Mouse (Mus musculus) cerebellum, adult 18-20 months (tissue): Measurements from ENCODE around the gene Rusc2.

Experiments used
- DNase-seq, 2 experiments: peaks; one replicate each; pipeline ENCODE4 v3.0.0; 2021

Gene Rusc2

DNA sequence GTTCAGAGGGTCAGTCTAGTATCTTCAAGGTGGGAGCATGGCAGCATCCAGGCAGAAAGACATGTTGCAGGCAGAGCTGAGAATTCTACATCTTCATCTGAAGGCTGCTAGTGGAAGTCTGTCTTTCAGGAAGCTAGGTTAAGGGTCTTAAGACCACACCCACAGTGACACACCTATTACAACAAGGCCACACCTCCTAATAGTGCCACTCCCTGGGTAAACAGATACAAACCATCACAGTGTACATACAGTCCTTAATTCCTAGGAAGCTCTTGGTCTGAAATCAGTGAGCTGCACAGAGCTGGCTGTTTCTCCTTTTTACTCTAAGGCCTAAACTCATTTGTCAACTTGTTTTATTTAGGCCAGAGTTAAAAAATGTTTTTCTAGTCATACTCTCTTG, 5.2 kb downstream of the Rusc2 start:
- DNase-seq: no peak

- no peak for DNase-seq
Measured at GRCm38 (mm10) chr4:43389390-43389789, 7.6 kb downstream of the Rusc2 start.

DNA sequence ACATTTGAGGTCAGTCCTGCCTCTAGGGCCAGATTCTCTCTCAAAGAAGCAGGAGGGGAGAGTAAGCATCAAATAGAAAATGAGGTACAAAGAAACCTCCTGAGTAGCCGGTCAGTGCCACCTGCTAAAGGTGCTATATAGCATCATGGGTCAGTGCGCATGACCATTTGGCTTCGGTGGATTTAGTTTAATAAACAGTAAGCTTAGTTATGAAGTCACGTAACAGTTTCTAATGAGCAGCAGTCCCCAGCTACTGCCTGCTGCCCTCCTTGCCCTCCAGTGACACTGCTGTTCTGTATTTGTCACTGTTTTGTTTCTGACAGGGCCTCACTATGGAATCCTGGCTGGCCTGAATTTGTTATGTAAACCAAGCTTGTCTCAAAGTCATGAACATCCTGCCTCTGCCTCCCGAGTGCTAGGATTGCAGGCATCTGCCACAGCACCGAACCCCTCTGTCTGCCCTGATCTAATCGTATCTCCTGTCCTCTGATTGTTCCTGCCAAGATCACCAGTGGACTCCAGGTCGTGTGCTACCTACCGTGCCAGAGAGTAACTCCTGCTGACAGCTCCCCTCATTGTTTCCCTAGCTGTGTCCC, 8.2 kb downstream of the Rusc2 start:
- DNase-seq: peak; percentile 26 to 41

GRCm38 (mm10) chr4:43391521-43392050, 9.8 kb downstream of the Rusc2 start:
- DNase-seq: no peak

DNA sequence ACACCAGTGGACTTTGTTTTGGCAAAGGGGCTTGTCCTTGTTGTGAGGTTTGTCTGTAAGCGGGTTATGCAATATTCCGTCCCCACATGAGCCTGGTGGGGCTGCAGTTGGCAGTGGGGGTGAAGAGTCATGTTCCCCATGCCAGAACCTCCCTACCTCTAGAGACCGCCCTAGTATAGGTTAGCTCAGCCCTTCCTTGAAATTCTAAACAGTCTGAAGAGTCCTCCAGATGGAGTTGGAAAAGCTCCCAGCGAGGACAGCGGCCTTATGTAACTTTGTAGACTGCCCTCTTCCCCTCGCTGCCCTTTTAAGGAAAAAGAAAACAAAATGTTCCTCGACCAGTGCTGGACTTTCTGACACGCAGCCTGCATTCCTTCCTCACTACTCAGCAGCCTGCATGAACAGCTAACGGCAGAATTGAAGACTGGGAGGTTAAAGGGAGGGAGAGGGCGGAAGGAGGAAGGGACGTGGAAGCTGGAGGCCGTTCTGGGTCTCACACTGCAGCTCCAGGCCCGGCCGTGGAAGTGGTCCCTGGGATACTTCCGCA, 12.6 kb downstream of the Rusc2 start:
- DNase-seq: peak; percentile 69 to 73

DNA sequence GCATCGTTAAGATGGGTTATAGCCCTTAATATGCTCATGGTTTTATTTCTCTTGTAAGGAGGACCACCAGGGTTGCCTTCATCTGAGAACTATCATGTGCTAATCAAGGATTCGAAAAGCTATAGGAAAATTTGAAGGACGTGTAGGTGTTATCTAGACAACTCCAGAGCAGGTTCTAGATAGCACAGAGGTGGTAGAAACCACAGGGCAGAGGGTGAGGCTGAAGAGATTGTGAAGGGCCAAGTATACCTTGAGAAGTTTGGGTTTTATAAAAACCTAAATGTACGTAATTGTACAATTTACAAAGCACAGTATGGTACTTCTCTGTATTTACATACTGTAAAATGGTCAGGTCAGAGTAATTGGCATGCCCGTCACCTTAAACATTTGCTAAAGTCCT, 13.4 kb downstream of the Rusc2 start:
- DNase-seq: no peak

GRCm38 (mm10) chr4:43395836-43396235, 14.1 kb downstream of the Rusc2 start:
- DNase-seq: no peak

GRCm38 (mm10) chr4:43396381-43396780, 14.6 kb downstream of the Rusc2 start:
- DNase-seq: no peak

- DNase-seq: no peak
Measured at GRCm38 (mm10) chr4:43398014-43398413, 16.2 kb downstream of the Rusc2 start.

DNA sequence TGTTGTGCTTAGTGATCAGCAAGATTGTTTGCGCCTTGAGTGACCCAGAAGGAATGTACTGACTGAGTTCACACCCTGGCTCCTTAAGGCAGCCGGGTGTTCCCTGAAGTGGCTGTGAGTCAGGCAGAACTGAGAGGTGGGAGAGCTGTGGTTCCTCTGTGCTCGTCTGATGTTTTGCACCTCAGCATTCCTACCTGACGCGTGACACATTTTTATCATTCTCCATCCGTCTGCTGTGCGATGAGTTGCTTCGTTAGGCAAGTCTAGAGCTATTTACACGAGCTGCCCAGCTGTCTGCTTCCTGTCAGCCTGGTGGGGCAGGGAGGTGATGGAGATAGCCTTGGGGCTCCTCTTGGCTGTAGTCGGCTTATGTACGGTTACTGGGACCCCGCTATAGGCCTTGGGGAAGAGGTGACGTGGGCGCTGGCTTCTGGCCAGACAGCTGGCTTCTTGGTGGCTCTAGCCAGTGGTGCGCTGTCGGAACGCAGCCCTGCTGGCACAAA, 17.1 kb downstream of the Rusc2 start:
- peak; percentile 40 to 51 for DNase-seq

DNA sequence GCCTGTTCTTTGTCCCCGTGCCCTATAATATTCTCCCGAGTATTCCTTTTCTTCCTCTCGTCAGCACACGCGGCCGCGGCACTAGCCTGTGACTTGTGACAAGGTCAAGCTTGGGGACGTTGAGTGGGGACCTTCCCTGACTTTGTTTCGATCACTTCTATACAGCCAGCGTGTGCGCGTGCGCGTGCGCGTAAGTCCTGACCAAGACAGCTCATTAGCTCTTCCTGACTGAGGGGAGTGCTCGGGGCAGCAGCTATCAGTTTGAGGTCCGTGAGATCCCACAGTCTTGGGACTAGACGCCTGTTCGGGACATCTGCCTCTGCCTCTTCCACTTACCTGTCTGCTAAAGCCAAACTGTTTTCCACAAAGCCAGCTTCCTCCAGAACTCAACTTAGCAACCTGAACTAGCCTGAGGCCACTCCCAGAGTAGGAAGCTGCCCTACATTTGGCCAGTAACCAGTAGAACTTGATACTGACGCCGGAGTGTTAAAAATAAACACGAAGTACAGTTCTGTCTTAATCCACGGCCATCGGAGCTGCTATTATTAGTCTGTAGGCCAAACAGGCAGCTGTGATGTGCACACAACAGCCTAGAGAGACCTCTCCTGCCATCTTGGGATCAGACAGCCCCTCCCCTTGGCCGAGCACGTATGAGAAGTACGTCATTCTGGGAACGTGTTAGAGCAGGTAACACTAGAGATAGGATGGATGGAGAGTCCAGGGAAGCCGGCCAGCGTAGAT, 17.8 kb downstream of the Rusc2 start:
- no peak for DNase-seq

GRCm38 (mm10) chr4:43400976-43401375, 19.2 kb downstream of the Rusc2 start:
- no peak for DNase-seq

- DNase-seq: no peak
Measured at GRCm38 (mm10) chr4:43401486-43401885, 19.7 kb downstream of the Rusc2 start.

- DNase-seq: no peak
Measured at GRCm38 (mm10) chr4:43402212-43402611, 20.4 kb downstream of the Rusc2 start.

DNA sequence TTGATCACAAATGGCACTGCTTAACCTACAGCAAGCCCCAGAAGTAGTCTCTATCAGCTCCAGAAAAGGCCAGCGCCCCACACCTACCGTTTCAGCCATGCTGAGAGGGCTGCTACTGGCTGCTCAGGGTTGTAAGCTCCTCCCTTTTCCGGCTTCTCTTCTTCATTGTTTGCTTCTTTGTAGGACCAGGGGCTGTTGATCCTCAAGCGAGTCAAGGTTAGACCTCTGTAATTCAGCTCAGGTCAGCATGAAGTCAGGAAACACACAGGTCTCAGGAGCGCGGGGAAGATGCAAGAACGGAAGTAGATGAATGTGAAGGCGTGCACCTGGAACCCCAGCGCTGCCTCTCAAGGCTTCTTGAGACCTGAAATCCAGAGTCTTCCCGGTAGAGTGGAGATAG, 22.9 kb downstream of the Rusc2 start:
- DNase-seq: no peak

DNA sequence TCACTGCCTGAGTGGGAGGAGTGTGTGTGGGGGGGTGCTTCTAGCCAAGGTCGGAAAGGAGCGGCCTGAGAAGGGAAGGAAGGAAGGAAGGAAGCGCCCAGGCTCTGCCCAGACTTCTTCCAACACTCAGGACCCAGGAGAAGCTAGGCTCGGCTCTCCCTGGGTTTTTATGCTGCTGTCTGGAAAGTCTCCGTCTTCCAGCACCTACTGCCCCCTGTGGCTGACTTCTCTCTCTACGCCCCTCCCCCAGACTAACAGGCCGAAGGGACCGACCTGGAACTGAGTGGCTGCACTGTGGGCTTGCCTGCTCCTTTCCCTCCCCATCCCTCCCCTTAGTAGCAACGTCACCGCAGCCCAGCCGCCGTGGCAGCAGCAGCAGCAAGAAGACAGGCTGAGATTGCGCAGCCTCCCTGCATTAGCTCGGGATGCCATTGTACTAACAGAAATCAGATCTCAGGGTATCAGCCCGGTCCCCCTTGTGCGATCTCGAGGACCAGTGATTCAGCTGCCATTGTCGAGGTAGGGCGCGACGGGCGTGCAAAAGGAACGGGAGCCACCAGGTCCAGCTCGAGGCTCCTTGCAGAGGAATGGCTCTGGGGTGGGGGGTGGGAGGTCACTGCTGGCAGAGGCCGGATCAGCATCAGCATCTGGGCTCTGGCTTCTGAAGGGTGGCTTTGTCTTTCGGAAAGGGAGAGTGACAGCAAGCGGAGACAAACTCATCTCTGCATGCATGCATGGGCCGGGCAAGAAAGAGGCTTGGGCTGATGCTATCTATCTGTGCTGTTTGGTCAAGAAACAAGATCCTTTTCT, 24.6 kb downstream of the Rusc2 start:
- DNase-seq: peak; percentile 59 to 74

DNA sequence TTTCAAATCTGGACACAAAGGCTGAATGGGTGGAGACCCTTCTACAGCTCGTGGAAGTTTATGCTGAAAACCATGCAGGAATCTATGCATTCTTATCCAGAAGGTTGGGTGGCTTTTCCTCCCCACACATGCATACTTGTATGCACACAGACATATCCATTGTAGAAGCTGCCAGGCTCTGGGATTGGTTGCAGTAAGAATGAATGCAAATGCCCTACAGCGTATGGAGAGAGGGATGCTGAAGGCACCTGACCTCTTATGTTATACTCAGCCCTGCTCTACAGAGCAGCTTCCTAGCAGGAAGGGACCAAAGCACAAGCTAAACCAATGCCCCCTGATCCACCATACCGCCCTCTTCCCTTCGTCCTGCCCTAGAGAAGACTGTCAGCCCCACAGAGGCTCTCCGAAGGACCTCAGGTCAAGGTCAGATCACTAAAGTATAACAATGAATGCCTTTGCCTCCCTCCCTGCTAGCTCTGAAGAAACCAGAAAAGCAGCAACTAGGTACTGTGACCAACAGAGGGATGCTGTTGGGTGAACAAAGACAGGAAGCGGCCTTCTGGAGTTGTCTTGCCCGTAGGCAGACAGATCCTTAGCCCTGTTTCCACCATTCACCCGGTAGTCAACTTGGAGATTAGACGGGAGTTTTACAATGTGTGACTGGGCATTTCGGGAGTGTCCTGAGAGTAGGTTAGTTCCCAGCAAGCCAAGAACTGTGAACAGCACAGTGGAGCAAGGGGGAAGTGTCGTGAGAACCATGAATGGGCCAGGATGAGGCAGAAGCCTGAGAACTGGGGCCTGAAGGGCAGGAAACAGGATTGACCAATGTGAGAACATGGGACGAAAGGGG, 25.5 kb downstream of the Rusc2 start:
- DNase-seq: no peak

DNA sequence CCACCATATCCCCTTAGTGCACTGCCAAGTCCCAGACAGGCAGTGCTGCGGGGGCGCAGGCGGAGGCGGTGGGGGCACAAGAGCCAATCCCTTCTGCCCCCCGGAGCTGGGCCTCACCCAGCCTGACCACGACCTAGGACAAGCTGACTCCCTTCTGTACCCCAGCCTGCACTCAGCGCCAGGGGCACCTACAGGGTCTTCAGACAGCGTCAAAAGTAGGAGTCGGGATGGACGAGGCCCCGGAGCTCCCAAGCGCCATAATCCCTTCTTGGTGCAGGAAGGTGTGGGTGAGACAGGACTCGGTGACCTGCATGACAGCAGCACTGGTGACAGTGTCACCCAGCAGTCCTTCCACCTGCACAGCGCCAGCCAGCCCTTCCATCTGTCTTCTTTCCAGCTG, 33.0 kb downstream of the Rusc2 start:
- no peak for DNase-seq

DNA sequence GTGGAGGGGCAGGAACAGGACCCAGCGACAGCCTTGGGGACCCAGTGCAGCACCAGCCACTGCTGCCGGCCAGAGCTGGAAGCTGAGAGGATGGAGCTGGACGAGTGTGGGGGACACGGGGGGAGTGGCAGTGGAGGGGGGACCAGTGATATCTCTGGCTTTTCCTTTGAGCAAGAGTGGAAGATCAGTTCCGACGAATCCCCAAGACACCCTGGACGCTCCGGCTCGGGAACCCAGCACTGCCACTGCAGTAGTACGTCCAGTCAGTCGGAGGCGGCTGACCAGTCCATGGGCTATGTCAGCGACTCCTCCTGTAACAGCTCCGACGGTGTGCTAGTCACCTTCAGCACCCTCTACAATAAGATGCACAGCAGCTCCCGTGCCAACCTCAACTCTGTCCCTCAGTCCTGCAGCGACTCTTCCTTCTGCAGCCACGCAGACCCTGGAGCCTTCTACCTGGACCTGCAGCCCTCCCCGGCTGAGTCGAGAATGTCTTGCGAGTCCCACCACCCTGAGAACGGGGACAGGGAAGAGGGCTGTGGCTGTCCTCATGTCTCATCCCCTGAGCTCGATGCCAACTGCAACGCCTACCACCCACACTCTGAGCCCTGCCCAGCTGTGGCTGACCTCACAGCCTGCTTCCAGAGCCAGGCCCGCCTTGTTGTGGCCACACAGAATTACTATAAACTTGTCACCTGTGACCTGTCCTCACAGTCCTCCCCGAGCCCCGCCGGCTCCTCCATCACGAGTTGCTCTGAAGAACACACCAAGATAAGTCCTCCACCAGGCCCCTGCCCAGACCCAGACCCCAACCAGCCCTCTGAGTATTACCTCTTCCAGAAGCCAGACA, 33.7 kb downstream of the Rusc2 start:
- DNase-seq: no peak

- no peak for DNase-seq
Measured at GRCm38 (mm10) chr4:43416071-43416490, 34.3 kb downstream of the Rusc2 start.
